Mouse (Mus musculus): ENCODE data around the gene 1520401A03Rik. TPM values are rescaled to one million over a fixed set of nuclear protein-coding genes. Genes with fewer than 3 reads are reported as not detected.

Gene 1520401A03Rik
- polyA plus RNA-seq, 1 experiment, result 0.27 TPM

- TF ChIP-seq POLR2A (IDR thresholded peaks at IDR 0.05; ENCODE audit: control insufficient read depth, extremely low read depth, insufficient read depth, low read length, poor library complexity) (no peak), CTCF (IDR thresholded peaks at IDR 0.05; ENCODE audit: borderline replicate concordance, control insufficient read depth, extremely low read depth, insufficient read depth, low read length, poor library complexity) (no peak)
- no peak for DNase-seq
- WGBS, result 69% methylated on average over 5 of the region's 5 CpGs
- Histone ChIP-seq H3K36me3 (ENCODE audit: control insufficient read depth, insufficient read depth, low read length) (no peaks in the 10 kb centered on the region), H3K4me3 (ENCODE audit: control insufficient read depth, insufficient read depth, low read length) (no peak overlapping the region), H3K27me3 (ENCODE audit: control insufficient read depth, insufficient read depth, low read length) (peaks cover 9% of the 10 kb centered on the region; the same call in 1 of the 2 replicates), H3K4me1 (replicated peaks; ENCODE audit: control insufficient read depth, insufficient read depth, low read length) (peaks cover 24% of the 10 kb centered on the region), H3K27ac (ENCODE audit: control insufficient read depth, insufficient read depth, low read length) (no peak overlapping the region)
Observed at GRCm38 (mm10) chr17:23675127-23675526, 47.5 kb downstream of the 1520401A03Rik start.

- 65% methylated on average over 9 of the region's 9 CpGs for WGBS
- Histone ChIP-seq H3K4me3 (ENCODE audit: control insufficient read depth, insufficient read depth, low read length) (peak overlapping the region; percentile 77; the same call in 1 of the 2 replicates), H3K36me3 (ENCODE audit: control insufficient read depth, insufficient read depth, low read length) (no peaks in the 10 kb centered on the region), H3K27me3 (ENCODE audit: control insufficient read depth, insufficient read depth, low read length) (peaks cover 4% of the 10 kb centered on the region; the same call in 1 of the 2 replicates), H3K27ac (ENCODE audit: control insufficient read depth, insufficient read depth, low read length) (no peak overlapping the region), H3K4me1 (replicated peaks; ENCODE audit: control insufficient read depth, insufficient read depth, low read length) (peaks cover 21% of the 10 kb centered on the region)
- DNase-seq, result no peak
- TF ChIP-seq POLR2A (IDR thresholded peaks at IDR 0.05; ENCODE audit: control insufficient read depth, extremely low read depth, insufficient read depth, low read length, poor library complexity), result no peak
- TF ChIP-seq CTCF (IDR thresholded peaks at IDR 0.05; ENCODE audit: borderline replicate concordance, control insufficient read depth, extremely low read depth, insufficient read depth, low read length, poor library complexity), result no peak
Observed at GRCm38 (mm10) chr17:23674271-23674952, 48.2 kb downstream of the 1520401A03Rik start.

GRCm38 (mm10) chr17:23673424-23674073 is 49.0 kb downstream of the 1520401A03Rik start, which contains the start of the genes Hcfc1r1 and Thoc6:
TSS of gene Hcfc1r1 (plus strand) at chr17:23673596.
TSS of gene Thoc6 (minus strand) at chr17:23673882.
- peaks cover 3% of the 10 kb centered on the region; the same call in 1 of the 2 replicates for H3K27me3 ChIP-seq (ENCODE audit: control insufficient read depth, insufficient read depth, low read length)
- under 1% methylated on average over 45 of the region's 45 CpGs for WGBS
- H3K4me1 ChIP-seq (replicated peaks; ENCODE audit: control insufficient read depth, insufficient read depth, low read length), result peaks cover 21% of the 10 kb centered on the region
- peak within 1 kb of the TSS; percentile 77 for H3K4me3 ChIP-seq (ENCODE audit: control insufficient read depth, insufficient read depth, low read length)
- peaks cover 5% of the 10 kb centered on the region; the same call in 1 of the 2 replicates for H3K36me3 ChIP-seq (ENCODE audit: control insufficient read depth, insufficient read depth, low read length)
- H3K27ac ChIP-seq (ENCODE audit: control insufficient read depth, insufficient read depth, low read length), result peak within 1 kb of the TSS; percentile 55
- TF ChIP-seq CTCF (IDR thresholded peaks at IDR 0.05; ENCODE audit: borderline replicate concordance, control insufficient read depth, extremely low read depth, insufficient read depth, low read length, poor library complexity), result no peak; the same call in none of the 2 replicates
- peak; percentile 56; the same call in 1 of the 2 replicates for TF ChIP-seq POLR2A (IDR thresholded peaks at IDR 0.05; ENCODE audit: control insufficient read depth, extremely low read depth, insufficient read depth, low read length, poor library complexity)
- peak; percentile 91 for DNase-seq

- Histone ChIP-seq H3K27me3 (ENCODE audit: control insufficient read depth, insufficient read depth, low read length) (peaks cover 3% of the 10 kb centered on the region; the same call in 1 of the 2 replicates), H3K36me3 (ENCODE audit: control insufficient read depth, insufficient read depth, low read length) (peaks cover 6% of the 10 kb centered on the region; the same call in 1 of the 2 replicates), H3K4me3 (ENCODE audit: control insufficient read depth, insufficient read depth, low read length) (no peak overlapping the region), H3K4me1 (replicated peaks; ENCODE audit: control insufficient read depth, insufficient read depth, low read length) (peaks cover 21% of the 10 kb centered on the region), H3K27ac (ENCODE audit: control insufficient read depth, insufficient read depth, low read length) (no peak overlapping the region)
- WGBS, result 59% methylated on average over 3 of the region's 3 CpGs
- no peak for DNase-seq
- TF ChIP-seq CTCF (IDR thresholded peaks at IDR 0.05; ENCODE audit: borderline replicate concordance, control insufficient read depth, extremely low read depth, insufficient read depth, low read length, poor library complexity) (no peak), POLR2A (IDR thresholded peaks at IDR 0.05; ENCODE audit: control insufficient read depth, extremely low read depth, insufficient read depth, low read length, poor library complexity) (no peak)
Observed at GRCm38 (mm10) chr17:23672761-23673160, 49.8 kb downstream of the 1520401A03Rik start.

GRCm38 (mm10) chr17:23671519-23671918 is 51.1 kb downstream of the 1520401A03Rik start:
- H3K27ac ChIP-seq (ENCODE audit: control insufficient read depth, insufficient read depth, low read length), result no peak overlapping the region
- peaks cover 15% of the 10 kb centered on the region for H3K4me1 ChIP-seq (replicated peaks; ENCODE audit: control insufficient read depth, insufficient read depth, low read length)
- TF ChIP-seq POLR2A (IDR thresholded peaks at IDR 0.05; ENCODE audit: control insufficient read depth, extremely low read depth, insufficient read depth, low read length, poor library complexity), result no peak
- TF ChIP-seq CTCF (IDR thresholded peaks at IDR 0.05; ENCODE audit: borderline replicate concordance, control insufficient read depth, extremely low read depth, insufficient read depth, low read length, poor library complexity), result no peak
- peaks cover 6% of the 10 kb centered on the region; the same call in 1 of the 2 replicates for H3K36me3 ChIP-seq (ENCODE audit: control insufficient read depth, insufficient read depth, low read length)
- DNase-seq, result no peak
- peaks cover 2% of the 10 kb centered on the region; the same call in 1 of the 2 replicates for H3K27me3 ChIP-seq (ENCODE audit: control insufficient read depth, insufficient read depth, low read length)
- H3K4me3 ChIP-seq (ENCODE audit: control insufficient read depth, insufficient read depth, low read length), result no peak overlapping the region
- WGBS, result 94% methylated on average over 3 of the region's 3 CpGs

- DNase-seq, result no peak
- peaks cover 6% of the 10 kb centered on the region for H3K4me1 ChIP-seq (replicated peaks; ENCODE audit: control insufficient read depth, insufficient read depth, low read length)
- 98% methylated on average over 7 of the region's 7 CpGs for WGBS
- H3K36me3 ChIP-seq (ENCODE audit: control insufficient read depth, insufficient read depth, low read length), result peaks cover 6% of the 10 kb centered on the region; the same call in 1 of the 2 replicates
- H3K27ac ChIP-seq (ENCODE audit: control insufficient read depth, insufficient read depth, low read length), result no peak overlapping the region
- no peak overlapping the region for H3K4me3 ChIP-seq (ENCODE audit: control insufficient read depth, insufficient read depth, low read length)
- TF ChIP-seq CTCF (IDR thresholded peaks at IDR 0.05; ENCODE audit: borderline replicate concordance, control insufficient read depth, extremely low read depth, insufficient read depth, low read length, poor library complexity) (no peak), POLR2A (IDR thresholded peaks at IDR 0.05; ENCODE audit: control insufficient read depth, extremely low read depth, insufficient read depth, low read length, poor library complexity) (no peak)
- H3K27me3 ChIP-seq (ENCODE audit: control insufficient read depth, insufficient read depth, low read length), result no peaks in the 10 kb centered on the region
Observed at GRCm38 (mm10) chr17:23670516-23671074, 52.0 kb downstream of the 1520401A03Rik start.
